Mouse (Mus musculus) hindbrain, embryonic 13.5 days (tissue): ENCODE measurements around the gene Ofd1. TPM values are rescaled to one million over a fixed set of nuclear protein-coding genes. Genes with fewer than 3 reads are reported as not detected.

Experiments
- ATAC-seq: fragments of 200-750 bp; cut with Nextera tagmentation; 2 replicates; pipeline ENCODE4 v1.8.0; 2017; ENCODE audit warnings: moderate TSS enrichment; ENCODE audit not compliant: low FRiP score
- H3K27ac ChIP-seq: fragments of 300-500 bp; sonication (generic); 2 replicates; pipeline ENCODE4 v1.5.1; 2015; ENCODE audit warnings: inconsistent platforms, mild to moderate bottlenecking, moderate library complexity
- H3K27me3 ChIP-seq: fragments of 300-500 bp; sonication (generic); 2 replicates; pipeline ENCODE4 v1.6.1; 2015; ENCODE audit warnings: mild to moderate bottlenecking, inconsistent platforms
- H3K36me3 ChIP-seq: fragments of 300-500 bp; sonication (generic); 2 replicates; pipeline ENCODE4 v1.6.1; 2015; ENCODE audit warnings: mild to moderate bottlenecking, inconsistent platforms
- H3K4me1 ChIP-seq: fragments of 300-500 bp; sonication (generic); replicated peaks from 2 replicates; pipeline ENCODE4 v1.6.1; 2015; ENCODE audit warnings: inconsistent platforms
- H3K4me2 ChIP-seq: fragments of 300-500 bp; sonication (generic); 2 replicates; pipeline ENCODE4 v1.6.1; 2015; ENCODE audit warnings: inconsistent platforms, mild to moderate bottlenecking, moderate library complexity
- H3K4me3 ChIP-seq: fragments of 300-500 bp; sonication (generic); 2 replicates; pipeline ENCODE4 v1.5.1; 2015; ENCODE audit warnings: mild to moderate bottlenecking, inconsistent platforms
- H3K9ac ChIP-seq: fragments of 300-500 bp; sonication (generic); 2 replicates; pipeline ENCODE4 v1.6.1; 2015; ENCODE audit warnings: mild to moderate bottlenecking, inconsistent platforms
- H3K9me3 ChIP-seq: fragments of 300-500 bp; sonication (generic); 2 replicates; pipeline ENCODE4 v1.6.1; 2016; ENCODE audit warnings: inconsistent platforms
- WGBS: fragments of 180-500 bp; shearing (Covaris S2); methylation state at CpG from one replicate; pipeline ENCODE4 v1.1.7; 2015; 5-methylcytosine and 5-hydroxymethylcytosine counted together
- polyA plus RNA-seq: library from polyadenylated mRNA; unstranded; fragments of >200 nt; fragmentation: Nextera tagmentation; extraction: Ambion mirVana; gene quantifications from 2 replicates; pipeline ENCODE4 v1.2.1, GENCODE M21; 2015

The Ofd1 gene
- polyA plus RNA-seq, 1 experiment from 2014 or later = 7.3 TPM

DNA sequence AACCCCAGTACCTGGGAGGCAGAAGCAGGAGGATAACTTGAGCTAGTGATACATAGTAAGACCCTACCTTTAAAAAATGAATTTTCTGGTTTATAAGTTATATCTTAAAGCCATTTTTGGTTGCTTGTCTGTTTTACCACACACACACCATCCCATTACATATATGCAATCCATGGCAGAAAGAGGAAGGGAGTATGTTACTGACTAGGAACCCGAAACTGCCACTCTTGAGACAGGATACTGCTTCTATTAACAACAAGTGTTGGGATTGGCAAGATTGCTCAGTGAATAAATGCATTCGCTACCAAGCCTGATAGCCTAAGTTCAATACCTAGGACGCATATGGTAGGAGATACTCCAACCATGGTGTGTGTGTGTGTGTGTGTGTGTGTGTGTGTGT lies 84.2 kb downstream of the Ofd1 start:
- 95% methylated on average over 3 of the region's 3 CpGs for WGBS
- Histone ChIP-seq H3K27me3 (peaks cover 6% of the 10 kb centered on the region; the same call in 1 of the 2 replicates), H3K4me2 (no peak overlapping the region), H3K36me3 (no peaks in the 10 kb centered on the region), H3K9ac (no peak overlapping the region), H3K9me3 (no peaks in the 10 kb centered on the region), H3K4me1 (no peaks in the 10 kb centered on the region; the same call in 1 of the 2 replicates), H3K4me3 (no peak overlapping the region), H3K27ac (no peak overlapping the region)
- no peak for ATAC-seq

GRCm38 (mm10) chrX:166354913-166355312 lies 85.6 kb downstream of the Ofd1 start:
- H3K4me2 ChIP-seq = no peak overlapping the region
- no peak for ATAC-seq
- H3K9ac ChIP-seq = no peak overlapping the region
- H3K4me1 ChIP-seq = peaks cover 10% of the 10 kb centered on the region; the same call in 1 of the 2 replicates
- H3K36me3 ChIP-seq = no peaks in the 10 kb centered on the region
- H3K4me3 ChIP-seq = no peak overlapping the region
- 0 out of 2 replicates have a peak, but pooled peaks cover 4% of the 10 kb centered on the region for H3K27me3 ChIP-seq
- H3K27ac ChIP-seq = no peak overlapping the region
- WGBS = 74% methylated on average over 1 of the region's 1 CpGs
- H3K9me3 ChIP-seq = no peaks in the 10 kb centered on the region

GRCm38 (mm10) chrX:166353412-166353811 lies 87.1 kb downstream of the Ofd1 start:
- Histone ChIP-seq H3K36me3 (no peaks in the 10 kb centered on the region), H3K27me3 (peaks cover 9% of the 10 kb centered on the region; the same call in 1 of the 2 replicates), H3K27ac (no peak overlapping the region), H3K4me1 (peaks cover 22% of the 10 kb centered on the region), H3K9me3 (no peaks in the 10 kb centered on the region), H3K4me2 (no peak overlapping the region), H3K9ac (no peak overlapping the region), H3K4me3 (no peak overlapping the region)
- WGBS = 90% methylated on average over 2 of the region's 2 CpGs
- no peak for ATAC-seq

DNA sequence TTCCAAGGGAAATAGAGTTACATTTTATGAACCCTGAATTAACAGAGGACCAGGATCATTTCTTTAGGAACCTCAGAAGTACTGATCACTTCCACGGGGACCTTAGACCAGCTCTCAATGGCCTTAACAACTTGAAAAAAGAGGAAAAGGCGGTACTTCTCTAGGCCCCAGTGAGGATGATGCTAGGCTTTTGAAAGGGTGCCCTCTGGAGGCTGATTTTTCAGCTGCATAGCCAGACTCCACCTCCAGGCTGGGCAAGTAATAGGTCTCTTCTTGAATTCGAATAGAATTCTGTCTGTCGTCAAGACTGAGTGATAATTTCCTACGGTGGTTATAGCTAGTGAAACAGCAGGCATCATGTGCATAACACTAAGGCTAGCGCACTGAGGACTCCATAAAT lies 88.7 kb downstream of the Ofd1 start:
- Histone ChIP-seq H3K4me1 (peaks cover 22% of the 10 kb centered on the region), H3K4me2 (no peak overlapping the region), H3K4me3 (no peak overlapping the region), H3K9me3 (no peaks in the 10 kb centered on the region), H3K36me3 (no peaks in the 10 kb centered on the region), H3K27me3 (peaks cover 9% of the 10 kb centered on the region; the same call in 1 of the 2 replicates), H3K9ac (no peak overlapping the region), H3K27ac (no peak overlapping the region)
- 24% methylated on average over 6 of the region's 6 CpGs for WGBS
- no peak; the same call in 1 of the 2 replicates for ATAC-seq

DNA sequence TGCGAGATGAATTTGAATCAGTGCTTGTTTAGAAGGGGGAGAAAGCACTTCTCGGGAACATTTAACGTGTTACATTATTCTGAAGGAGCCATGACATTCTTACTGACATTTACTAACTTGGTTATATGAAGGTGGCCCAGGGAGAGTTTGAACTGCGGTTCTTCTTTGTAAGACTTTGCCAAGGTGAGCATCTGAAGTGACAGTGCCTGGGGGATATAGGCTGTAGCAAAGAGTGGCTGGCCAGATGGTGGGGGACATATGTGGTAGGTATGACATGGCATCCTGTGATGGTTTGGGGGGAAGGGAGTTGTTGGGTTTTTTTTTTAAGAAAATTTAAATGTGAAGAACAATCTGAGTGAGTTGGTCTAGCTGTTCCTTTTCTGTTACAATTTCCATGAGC lies 91.9 kb downstream of the Ofd1 start:
- no peaks in the 10 kb centered on the region for H3K9me3 ChIP-seq
- no peak for ATAC-seq
- peaks cover 6% of the 10 kb centered on the region; the same call in 1 of the 2 replicates for H3K27me3 ChIP-seq
- peak overlapping the region; percentile 54 for H3K4me2 ChIP-seq
- no peaks in the 10 kb centered on the region for H3K36me3 ChIP-seq
- no peak overlapping the region for H3K27ac ChIP-seq
- 59% methylated on average over 4 of the region's 4 CpGs for WGBS
- peak overlapping the region; percentile 46 for H3K4me3 ChIP-seq
- no peak overlapping the region for H3K9ac ChIP-seq
- H3K4me1 ChIP-seq = peaks cover 22% of the 10 kb centered on the region

DNA sequence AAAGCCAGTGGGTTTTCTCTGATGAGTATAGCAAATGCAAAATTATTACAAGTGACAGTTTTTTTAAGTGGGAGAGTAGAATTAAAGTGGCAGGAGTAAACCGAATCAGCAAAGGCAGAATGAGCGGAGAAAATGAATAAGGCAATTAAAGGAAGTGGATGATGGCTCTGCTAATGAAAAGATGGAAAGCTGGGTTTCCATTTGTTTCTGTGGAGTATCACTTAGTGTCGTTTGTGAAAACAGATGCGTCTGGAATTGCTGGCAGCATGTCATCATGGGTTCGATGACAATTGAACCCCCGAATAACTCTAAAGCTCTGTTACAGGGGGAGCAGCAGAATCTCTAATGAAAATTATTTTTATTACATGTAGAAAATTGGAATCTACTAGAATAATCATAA lies 92.4 kb downstream of the Ofd1 start:
- no peak for ATAC-seq
- Histone ChIP-seq H3K4me2 (peak overlapping the region; percentile 54), H3K9me3 (no peaks in the 10 kb centered on the region), H3K27me3 (peaks cover 6% of the 10 kb centered on the region; the same call in 1 of the 2 replicates), H3K27ac (peak overlapping the region; percentile 63), H3K36me3 (no peaks in the 10 kb centered on the region), H3K4me1 (peaks cover 22% of the 10 kb centered on the region), H3K9ac (peak overlapping the region; percentile 64), H3K4me3 (peak overlapping the region; percentile 46)
- WGBS = 41% methylated on average over 6 of the region's 6 CpGs

GRCm38 (mm10) chrX:166344228-166345015 lies 96.1 kb downstream of the Ofd1 start:
- Histone ChIP-seq H3K27me3 (peaks cover 7% of the 10 kb centered on the region; the same call in 1 of the 2 replicates), H3K4me2 (peak overlapping the region; percentile 54), H3K9ac (peak overlapping the region; percentile 74), H3K9me3 (no peaks in the 10 kb centered on the region), H3K27ac (peak overlapping the region; percentile 94), H3K4me1 (peaks cover 7% of the 10 kb centered on the region), H3K36me3 (no peaks in the 10 kb centered on the region), H3K4me3 (peak overlapping the region; percentile 46)
- peak; percentile 94 for ATAC-seq
- 28% methylated on average over 10 of the region's 10 CpGs for WGBS

DNA sequence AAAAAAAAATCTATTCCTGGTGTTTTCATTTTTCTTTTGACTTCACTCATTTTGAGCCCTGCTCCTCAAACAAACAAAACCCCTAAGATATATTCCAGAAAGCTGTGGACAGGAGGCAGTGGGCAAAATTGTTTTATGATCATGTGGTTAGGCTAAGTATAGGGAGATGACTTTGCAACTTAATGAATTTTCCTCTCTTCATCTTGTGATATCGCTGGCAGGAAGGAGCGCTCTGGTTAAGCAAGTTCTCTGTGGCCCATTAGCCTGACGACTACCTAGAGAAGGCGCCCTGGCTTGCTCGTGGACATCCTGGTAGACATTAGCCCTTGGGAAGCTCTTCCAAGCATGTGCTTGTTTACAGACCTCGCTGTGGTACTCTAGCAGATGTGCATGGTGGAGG lies 98.7 kb downstream of the Ofd1 start:
- Histone ChIP-seq H3K9ac (no peak overlapping the region), H3K9me3 (no peaks in the 10 kb centered on the region), H3K4me3 (no peak overlapping the region), H3K27ac (no peak overlapping the region), H3K27me3 (peaks cover 10% of the 10 kb centered on the region; the same call in 1 of the 2 replicates), H3K4me1 (no peaks in the 10 kb centered on the region), H3K4me2 (no peak overlapping the region), H3K36me3 (no peaks in the 10 kb centered on the region)
- 83% methylated on average over 6 of the region's 6 CpGs for WGBS
- ATAC-seq = no peak

Other genes starting within 250 kb of the Ofd1 start
- gene Gpm6b, start 201.8 kb downstream of the Ofd1 start, polyA plus RNA-seq = 264 and 282 TPM in 2 replicates
- 84.0 and 86.8 TPM in 2 replicates for gene Trappc2, start 130 bp downstream of the Ofd1 start, polyA plus RNA-seq
- 49.1 and 53.2 TPM in 2 replicates for gene Rab9, start 39.2 kb upstream of the Ofd1 start, polyA plus RNA-seq
- gene Tceanc, start 77.9 kb upstream of the Ofd1 start, polyA plus RNA-seq = 8.3 and 8.5 TPM in 2 replicates
- gene Egfl6, start 145.0 kb upstream of the Ofd1 start, polyA plus RNA-seq = 3.8 and 4.1 TPM in 2 replicates